Mouse (Mus musculus) CH12.LX (cell line): ENCODE data around the gene Maea.

Experiments used
- CHD2 ChIP-seq: IDR thresholded peaks from 2 replicates; pipeline ENCODE4 v1.6.1; 2011; ENCODE audit warnings: low read length, improper control_type of control experiment
- CTCF ChIP-seq, 2 experiments: IDR thresholded peaks in 1 of 2; conservative IDR thresholded peaks in 1 of 2; 2 replicates each; pipeline ENCODE4 v1.5.1; 2011 to 2012; ENCODE audit warnings: low read depth in 2 of 2, low read length in 2 of 2, improper control_type of control experiment in 1 of 2, inconsistent platforms in 1 of 2, mild to moderate bottlenecking in 1 of 2, moderate library complexity in 1 of 2
- ELF1 ChIP-seq: IDR thresholded peaks from 2 replicates; pipeline ENCODE4 v1.6.1; 2014; ENCODE audit warnings: low read depth, mild to moderate bottlenecking, inconsistent platforms, low read length, improper control_type of control experiment
- GABPA ChIP-seq: IDR thresholded peaks from 2 replicates; pipeline ENCODE4 v1.6.1; 2012; ENCODE audit warnings: low read depth, low read length, improper control_type of control experiment, inconsistent platforms; ENCODE audit not compliant: insufficient replicate concordance
- KAT2A ChIP-seq: IDR thresholded peaks from 2 replicates; pipeline ENCODE4 v1.6.1; 2012; ENCODE audit warnings: low read length, improper control_type of control experiment, inconsistent platforms; ENCODE audit not compliant: insufficient replicate concordance
- MAFK ChIP-seq: IDR thresholded peaks from 2 replicates; pipeline ENCODE4 v1.6.1; 2011; ENCODE audit warnings: low read length, improper control_type of control experiment; ENCODE audit not compliant: insufficient replicate concordance
- MEF2A ChIP-seq: IDR thresholded peaks from 2 replicates; pipeline ENCODE4 v1.6.1; 2014; ENCODE audit warnings: low read depth, mild to moderate bottlenecking, inconsistent platforms, low read length, improper control_type of control experiment, borderline replicate concordance
- NELFE ChIP-seq: IDR thresholded peaks from 2 replicates; pipeline ENCODE4 v1.6.1; 2011; ENCODE audit warnings: low read depth, low read length, improper control_type of control experiment
- POLR2A ChIP-seq: IDR thresholded peaks from 2 replicates; pipeline ENCODE4 v1.6.1; 2011; ENCODE audit warnings: low read depth, mild to moderate bottlenecking, improper control_type of control experiment, low read length
- SIN3A ChIP-seq: IDR thresholded peaks from 2 replicates; pipeline ENCODE4 v1.6.1; 2012; ENCODE audit warnings: low read length, improper control_type of control experiment, inconsistent platforms
- TBP ChIP-seq: conservative IDR thresholded peaks from 2 replicates; pipeline ENCODE4 v1.6.1; 2011; ENCODE audit warnings: low read depth, low read length, improper control_type of control experiment
- TCF12 ChIP-seq: IDR thresholded peaks from 2 replicates; pipeline ENCODE4 v1.6.1; 2014; ENCODE audit warnings: low read depth, mild to moderate bottlenecking, inconsistent platforms, low read length, improper control_type of control experiment
- USF1 ChIP-seq: IDR thresholded peaks from 2 replicates; pipeline ENCODE4 v1.6.1; 2014; ENCODE audit warnings: low read depth, mild to moderate bottlenecking, inconsistent platforms, low read length, improper control_type of control experiment
- ZC3H11A ChIP-seq: IDR thresholded peaks from 2 replicates; pipeline ENCODE4 v1.6.1; 2012; ENCODE audit warnings: low read depth, mild to moderate bottlenecking, inconsistent platforms, low read length, improper control_type of control experiment

GRCm38 (mm10) chr5:33349706-33350105 lies 14.4 kb downstream of the Maea start:
- TF ChIP-seq CTCF (conservative IDR thresholded peaks at IDR 0.05 in 1 of 2, IDR thresholded peaks at IDR 0.05 in 1 of 2; ENCODE audit: low read depth in 2 of 2, low read length in 2 of 2) (no peak), SIN3A (no peak), NELFE (no peak), KAT2A (no peak), POLR2A (no peak), GABPA (no peak), TBP (no peak), TCF12 (no peak), USF1 (no peak), ZC3H11A (no peak), MEF2A (no peak), MAFK (no peak), CHD2 (no peak), ELF1 (no peak)
